Mouse (Mus musculus) lung, postnatal 14 days (tissue): ENCODE results near the gene Lnpk.

ENCODE experiments used
- DNase-seq: peaks from one replicate; pipeline ENCODE4 v3.0.0; 2021

Lnpk gene

GRCm38 (mm10) chr2:74578843-74579489, at the start of gene Lnpk:
Gene Lnpk (minus strand): TSS chr2:74579435.
- peak; percentile 92 for DNase-seq

- DNase-seq: no peak
Observed at GRCm38 (mm10) chr2:74620368-74620767, 41.1 kb upstream of the Lnpk start.

- no peak for DNase-seq
Observed at GRCm38 (mm10) chr2:74619676-74620246, 40.5 kb upstream of the Lnpk start.

GRCm38 (mm10) chr2:74617706-74618105, 38.5 kb upstream of the Lnpk start:
- no peak for DNase-seq

- DNase-seq: no peak
Observed at GRCm38 (mm10) chr2:74611406-74611805, 32.2 kb upstream of the Lnpk start.

GRCm38 (mm10) chr2:74609350-74609749, 30.1 kb upstream of the Lnpk start:
- DNase-seq: no peak

GRCm38 (mm10) chr2:74606087-74606760, 27.0 kb upstream of the Lnpk start:
- no peak for DNase-seq

- no peak for DNase-seq
Observed at GRCm38 (mm10) chr2:74604011-74604410, 24.8 kb upstream of the Lnpk start.

GRCm38 (mm10) chr2:74602483-74602882, 23.2 kb upstream of the Lnpk start:
- DNase-seq: no peak

GRCm38 (mm10) chr2:74597169-74597568, 17.9 kb upstream of the Lnpk start:
- no peak for DNase-seq

GRCm38 (mm10) chr2:74596094-74596493, 16.9 kb upstream of the Lnpk start:
- no peak for DNase-seq

- peak; percentile 38 for DNase-seq
Observed at GRCm38 (mm10) chr2:74578146-74578842, 941 bp downstream of the Lnpk start.

GRCm38 (mm10) chr2:74570390-74570789, 8.8 kb downstream of the Lnpk start:
- DNase-seq: no peak

GRCm38 (mm10) chr2:74559822-74560221, 19.4 kb downstream of the Lnpk start:
- DNase-seq: no peak

- no peak for DNase-seq
Observed at GRCm38 (mm10) chr2:74559092-74559491, 20.1 kb downstream of the Lnpk start.

GRCm38 (mm10) chr2:74557451-74557850, 21.8 kb downstream of the Lnpk start:
- DNase-seq: no peak

- DNase-seq: no peak
Observed at GRCm38 (mm10) chr2:74551929-74552328, 27.3 kb downstream of the Lnpk start.

- DNase-seq: no peak
Observed at GRCm38 (mm10) chr2:74548306-74548705, 30.9 kb downstream of the Lnpk start.

- no peak for DNase-seq
Observed at GRCm38 (mm10) chr2:74508302-74508701, 70.9 kb downstream of the Lnpk start.

- no peak for DNase-seq
Observed at GRCm38 (mm10) chr2:74506439-74506838, 72.8 kb downstream of the Lnpk start.

- no peak for DNase-seq
Observed at GRCm38 (mm10) chr2:74500307-74500706, 78.9 kb downstream of the Lnpk start.

- no peak for DNase-seq
Observed at GRCm38 (mm10) chr2:74497851-74498250, 81.4 kb downstream of the Lnpk start.

- peak; percentile 7 for DNase-seq
Observed at GRCm38 (mm10) chr2:74491426-74491825, 87.8 kb downstream of the Lnpk start.

GRCm38 (mm10) chr2:74490186-74490585, 89.0 kb downstream of the Lnpk start:
- no peak for DNase-seq
